Mouse (Mus musculus): ENCODE results near the gene Ccdc175.
A peak's percentile ranks its signal among the peaks of the same experiment; 100 is the strongest.

Ccdc175 gene

GRCm38 (mm10) chr12:72096966-72097365, 87.9 kb downstream of the Ccdc175 start:
- DNase-seq = no peak

DNA sequence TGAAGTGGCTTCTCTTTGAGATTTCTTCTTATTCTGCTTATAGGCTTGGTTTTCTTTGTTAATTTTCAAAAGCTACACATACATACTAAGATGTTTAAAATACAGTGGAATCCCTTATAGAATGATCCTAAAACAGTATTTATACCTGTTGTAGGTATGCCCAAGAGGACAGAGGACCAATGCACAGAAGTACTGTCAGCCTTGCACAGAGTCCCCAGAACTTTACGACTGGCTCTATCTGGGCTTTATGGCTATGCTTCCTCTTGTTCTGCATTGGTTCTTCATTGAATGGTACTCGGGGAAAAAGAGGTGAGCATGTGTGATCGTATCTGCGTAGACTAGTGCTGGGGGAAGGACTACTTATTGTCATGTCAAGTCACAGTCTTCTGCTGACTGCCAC, 95.0 kb downstream of the Ccdc175 start:
- no peak for DNase-seq

DNA sequence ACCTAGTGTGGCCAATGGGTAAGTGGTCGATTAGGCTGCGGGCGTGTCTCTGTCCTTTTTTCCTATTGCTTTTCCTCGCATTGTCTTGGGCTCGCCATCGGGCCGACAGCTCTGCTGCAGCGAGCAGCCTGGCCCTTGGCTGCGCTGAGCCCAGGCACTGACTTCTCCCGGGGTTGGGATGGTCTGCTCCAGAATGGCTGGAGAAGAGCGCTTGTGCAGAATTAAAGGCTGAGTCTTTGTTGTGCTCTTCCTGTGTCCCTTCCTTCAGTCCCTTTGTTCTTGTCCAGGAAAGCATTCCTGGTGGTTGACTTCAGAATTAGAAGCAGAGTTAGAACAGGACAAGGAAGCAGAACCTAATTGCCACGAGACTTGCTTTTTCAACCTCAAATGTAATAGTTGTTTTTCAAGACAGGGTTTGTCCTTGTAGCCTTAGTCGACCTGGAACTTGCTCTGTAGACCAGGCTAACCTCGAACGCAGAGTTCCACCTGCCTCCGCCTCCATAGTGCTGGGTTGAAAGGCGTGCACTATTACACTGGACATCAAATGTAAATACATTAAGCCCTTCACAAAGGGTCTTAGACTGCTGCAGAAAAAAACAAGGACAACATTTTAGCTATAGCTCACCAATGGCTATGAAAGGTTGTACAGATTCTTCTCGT, 98.5 kb downstream of the Ccdc175 start:
- peak; percentile 27 for DNase-seq

- peak; percentile 99 for DNase-seq
Measured at GRCm38 (mm10) chr12:72085329-72086165, 99.3 kb downstream of the Ccdc175 start, which contains the start of the genes L3hypdh and Jkamp. L3hypdh (minus strand) TSS chr12:72085439. Jkamp (plus strand) TSS chr12:72085589.

DNA sequence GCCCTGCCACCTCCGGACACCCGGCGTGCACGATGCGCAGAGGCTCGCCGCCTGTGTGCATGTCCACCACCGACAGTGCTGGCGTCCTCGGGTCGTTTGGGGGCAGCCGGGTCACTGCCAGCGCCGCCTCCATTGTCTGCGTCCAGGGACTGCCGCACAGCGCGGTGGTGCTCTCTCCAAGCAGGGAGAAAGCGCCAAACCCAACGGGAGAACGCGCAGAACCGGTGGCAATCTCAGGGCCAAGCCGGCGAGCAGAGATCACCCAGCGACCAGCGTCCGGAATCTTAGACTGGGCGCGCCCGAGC, 99.9 kb downstream of the Ccdc175 start:
- no peak for DNase-seq

DNA sequence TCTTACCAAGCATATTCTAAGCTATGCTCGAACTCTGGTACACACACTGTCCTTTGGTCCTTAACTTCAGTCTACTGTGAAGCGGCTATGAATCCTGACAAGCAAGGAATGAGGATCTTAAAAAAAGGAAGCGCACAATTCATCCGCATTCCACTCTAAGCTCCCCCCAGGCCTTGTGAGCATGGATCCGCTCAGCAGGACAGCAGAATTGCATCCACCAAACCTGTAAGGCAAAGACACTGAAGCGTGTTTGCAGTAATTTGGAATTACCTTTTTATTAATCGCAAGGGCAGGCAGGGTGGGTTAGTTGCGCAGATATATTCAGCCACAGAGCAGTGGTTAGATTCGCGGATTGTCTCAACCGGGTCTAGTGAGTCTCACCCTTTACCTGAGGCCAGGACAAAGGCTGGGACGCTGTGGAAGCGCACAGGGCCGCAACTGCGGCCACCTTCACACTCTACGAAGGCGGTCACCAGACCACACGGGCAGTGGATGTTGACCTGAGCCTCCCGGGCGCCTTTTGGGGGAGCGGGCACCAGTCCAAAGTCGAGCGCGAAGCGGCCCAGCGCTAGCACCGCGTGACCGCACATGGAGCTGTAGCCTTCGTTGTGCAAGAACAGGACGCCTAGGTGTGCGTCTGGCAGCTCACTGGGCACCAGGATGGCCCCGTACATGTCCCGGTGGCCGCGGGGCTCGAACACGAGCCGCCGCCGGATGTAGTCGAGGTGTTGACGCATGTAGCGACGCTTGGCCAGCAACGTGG, 100.4 kb downstream of the Ccdc175 start:
- DNase-seq = no peak

- DNase-seq = no peak
Measured at GRCm38 (mm10) chr12:72083265-72083664, 101.6 kb downstream of the Ccdc175 start.

DNA sequence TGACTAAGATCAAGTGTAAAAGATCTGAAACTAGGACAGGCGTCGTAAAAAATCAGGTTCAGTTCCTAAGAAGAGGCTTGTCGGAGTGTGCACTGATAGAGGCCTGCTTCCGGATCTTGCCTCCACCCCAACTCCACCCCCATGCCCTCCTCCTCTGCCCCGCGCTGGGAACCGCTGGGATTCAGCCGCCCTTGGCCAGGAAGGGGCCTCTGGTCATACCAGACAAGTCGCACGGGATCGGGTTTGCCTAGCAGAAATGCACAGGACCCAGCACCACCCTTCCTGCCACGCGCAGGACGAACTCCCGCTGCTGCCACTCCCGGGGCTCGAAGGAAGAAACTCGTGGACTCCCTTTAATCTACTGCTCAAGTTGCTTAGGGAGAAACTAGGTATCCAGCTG, 102.5 kb downstream of the Ccdc175 start:
- no peak for DNase-seq

- no peak for DNase-seq
Measured at GRCm38 (mm10) chr12:72081961-72082360, 102.9 kb downstream of the Ccdc175 start.

- no peak for DNase-seq
Measured at GRCm38 (mm10) chr12:72078248-72078647, 106.6 kb downstream of the Ccdc175 start.

GRCm38 (mm10) chr12:72070327-72071269, 114.2 kb downstream of the Ccdc175 start, which contains the start of gene Gpr135:
Gpr135 (minus strand) TSS chr12:72071125.
- peak; percentile 75 for DNase-seq

GRCm38 (mm10) chr12:72069626-72070326, 115.1 kb downstream of the Ccdc175 start:
- no peak for DNase-seq

- DNase-seq = no peak
Measured at GRCm38 (mm10) chr12:72057780-72058179, 127.0 kb downstream of the Ccdc175 start.

GRCm38 (mm10) chr12:72053851-72054250, 131.0 kb downstream of the Ccdc175 start:
- DNase-seq = no peak

GRCm38 (mm10) chr12:72053303-72053702, 131.5 kb downstream of the Ccdc175 start:
- DNase-seq = peak; percentile 4

- no peak for DNase-seq
Measured at GRCm38 (mm10) chr12:72052571-72052970, 132.3 kb downstream of the Ccdc175 start.
